ENCODE assay signal across 9 mouse cellular contexts in the genomic region with DNA sequence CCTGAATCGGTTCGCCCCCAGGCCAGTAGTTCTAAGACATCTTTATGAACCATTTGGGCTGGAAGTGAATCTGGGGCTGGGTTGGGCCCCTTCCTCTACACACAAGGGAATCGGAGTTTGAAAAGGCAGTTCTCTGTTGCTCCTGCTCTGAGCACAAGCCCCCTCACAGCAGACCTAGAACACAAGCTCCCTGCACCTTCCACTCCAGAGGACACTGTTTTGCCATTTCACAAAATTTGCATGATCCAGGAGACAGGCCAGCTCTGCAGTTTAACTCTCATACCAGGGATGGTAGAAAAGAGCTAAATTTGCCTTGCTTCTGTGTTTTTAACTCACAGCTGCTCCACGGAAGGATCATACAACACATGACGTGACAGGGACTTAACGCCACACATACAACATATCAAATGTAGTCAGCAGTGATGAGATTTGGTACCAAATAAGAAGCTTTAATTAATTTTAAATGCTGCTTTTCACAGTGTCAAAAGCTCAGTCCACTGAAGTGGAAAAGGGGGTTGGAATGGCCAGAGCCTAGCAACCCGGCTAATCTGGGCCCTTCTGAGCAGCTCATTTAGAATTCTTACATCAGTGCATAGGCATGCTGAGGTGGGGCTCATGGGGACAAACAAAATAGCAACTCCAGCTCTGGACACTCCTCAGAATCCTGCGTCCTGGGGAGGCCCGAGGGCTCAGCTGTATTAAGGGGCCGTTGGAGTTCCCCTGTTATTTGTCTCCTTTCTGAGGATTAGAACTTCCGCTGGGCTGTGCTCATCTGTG.
A peak's percentile ranks its signal among the peaks of the same experiment; 100 is the strongest.
DNase-seq lines count a peak whose midpoint lies in the region; ATAC-seq lines count a peak whose summit lies in the region.
"Had no signal": no experiment of that assay in that cellular context is flagged by ENCODE, and none has a peak within 500 bp of the region (broad histone marks: within the 10 kb centered on the region; RNA-seq: fewer than 3 reads in every experiment).

No protein-coding gene starts in this region.

- H3K9me3 ChIP-seq in embryonic facial prominence, embryonic 15.5 days (replicated peaks) = no peaks in the 10 kb centered on the region
- H3K9me3 ChIP-seq in hindbrain, embryonic 10.5 days = no peaks in the 10 kb centered on the region
- H3K9me3 ChIP-seq in midbrain, embryonic 14.5 days (ENCODE audit: control insufficient read depth, low read length) = no peaks in the 10 kb centered on the region
- H3K9me3 ChIP-seq in liver, embryonic 12.5 days (replicated peaks) = no peaks in the 10 kb centered on the region

- H3K27ac ChIP-seq in embryonic facial prominence, embryonic 15.5 days (replicated peaks) = no peak overlapping the region; the same call in 1 of the 2 replicates
- peak overlapping the region; percentile 90 for H3K27ac ChIP-seq in hindbrain, embryonic 10.5 days
- H3K27ac ChIP-seq in midbrain, embryonic 14.5 days (replicated peaks; ENCODE audit: low read depth, low read length) = peak overlapping the region; percentile 65
- no peak overlapping the region for H3K27ac ChIP-seq in liver, embryonic 12.5 days
- H3K27ac ChIP-seq: macrophage had no signal

- H3K36me3 ChIP-seq in embryonic facial prominence, embryonic 15.5 days = no peaks in the 10 kb centered on the region
- no peaks in the 10 kb centered on the region for H3K36me3 ChIP-seq in hindbrain, embryonic 10.5 days
- no peaks in the 10 kb centered on the region for H3K36me3 ChIP-seq in midbrain, embryonic 14.5 days (ENCODE audit: control insufficient read depth, insufficient read depth, low read length)
- no peaks in the 10 kb centered on the region for H3K36me3 ChIP-seq in liver, embryonic 12.5 days

- no peaks in the 10 kb centered on the region for H3K4me1 ChIP-seq in embryonic facial prominence, embryonic 15.5 days
- H3K4me1 ChIP-seq in hindbrain, embryonic 10.5 days (replicated peaks) = peaks cover 75% of the 10 kb centered on the region
- peaks cover 33% of the 10 kb centered on the region for H3K4me1 ChIP-seq in midbrain, embryonic 14.5 days (ENCODE audit: control insufficient read depth, insufficient read depth, low read length)
- H3K4me1 ChIP-seq in liver, embryonic 12.5 days = no peaks in the 10 kb centered on the region

- WGBS in embryonic facial prominence, embryonic 15.5 days = 49% methylated on average over 11 of the region's 11 CpGs
- WGBS in hindbrain, embryonic 10.5 days = 31% methylated on average over 11 of the region's 11 CpGs
- whole genome bisulfite sequencing in midbrain, embryonic 14.5 days = 8% methylated on average over 11 of the region's 11 CpGs
- 66% methylated on average over 11 of the region's 11 CpGs for WGBS in liver, embryonic 12.5 days (ENCODE audit: insufficient replicate concordance)

- peak; percentile 4 for DNase-seq in kidney, adult 11 months
- no peak for DNase-seq in kidney, postnatal 10 days
- peak; percentile 75 for DNase-seq in hindbrain, embryonic 10.5 days (ENCODE audit: low spot score)
- peak; percentile 75 for DNase-seq in midbrain, embryonic 14.5 days
- no peak for DNase-seq in ovary, postnatal 10 days (ENCODE audit: low spot score)
- DNase-seq in left cerebral cortex, adult 9 months (ENCODE audit: low spot score in 2 of 2) = no peak

- H3K27me3 ChIP-seq in embryonic facial prominence, embryonic 15.5 days = no peaks in the 10 kb centered on the region
- no peaks in the 10 kb centered on the region for H3K27me3 ChIP-seq in hindbrain, embryonic 10.5 days (ENCODE audit: insufficient read depth, poor library complexity, severe bottlenecking)
- no peaks in the 10 kb centered on the region for H3K27me3 ChIP-seq in midbrain, embryonic 14.5 days (ENCODE audit: control insufficient read depth, insufficient read depth, low read length)
- no peaks in the 10 kb centered on the region for H3K27me3 ChIP-seq in liver, embryonic 12.5 days (replicated peaks)

- H3K9ac ChIP-seq in embryonic facial prominence, embryonic 15.5 days = no peak overlapping the region
- H3K9ac ChIP-seq in midbrain, embryonic 14.5 days (replicated peaks; ENCODE audit: low read length) = no peak overlapping the region
- no peak overlapping the region for H3K9ac ChIP-seq in liver, embryonic 12.5 days

- no peak overlapping the region for H3K4me2 ChIP-seq in embryonic facial prominence, embryonic 15.5 days (replicated peaks)
- no peak overlapping the region for H3K4me2 ChIP-seq in midbrain, embryonic 14.5 days (ENCODE audit: low read length)
- H3K4me2 ChIP-seq in liver, embryonic 12.5 days = no peak overlapping the region

- no peak overlapping the region for H3K4me3 ChIP-seq in embryonic facial prominence, embryonic 15.5 days (replicated peaks)
- H3K4me3 ChIP-seq in hindbrain, embryonic 10.5 days = 0 out of 2 replicates have a peak overlapping the region, but pooled peaks have one; percentile 6
- H3K4me3 ChIP-seq in midbrain, embryonic 14.5 days (replicated peaks; ENCODE audit: low read depth, low read length) = no peak overlapping the region
- H3K4me3 ChIP-seq in liver, embryonic 12.5 days = no peak overlapping the region

- peak; percentile 73; the same call in 1 of the 2 replicates for ATAC-seq in embryonic facial prominence, embryonic 15.5 days (ENCODE audit: insufficient number of reproducible peaks, low FRiP score, low TSS enrichment, low read depth)
- ATAC-seq in midbrain, embryonic 14.5 days (ENCODE audit: low FRiP score, low TSS enrichment) = peak; percentile 83
- ATAC-seq in liver, embryonic 12.5 days = no peak

Comparison
In these comparisons a context has a peak if more than half of its experiments do, and no peak if none do; other contexts are left out.
1. DNase-seq: peak in kidney, adult 11 months (single experiment), hindbrain, embryonic 10.5 days (single experiment) and midbrain, embryonic 14.5 days (single experiment); none in kidney, postnatal 10 days (single experiment), ovary, postnatal 10 days (single experiment) and left cerebral cortex, adult 9 months (0 of 2).
2. H3K27ac ChIP-seq: peak in hindbrain, embryonic 10.5 days (single experiment) and midbrain, embryonic 14.5 days (single experiment); none in embryonic facial prominence, embryonic 15.5 days (single experiment) and liver, embryonic 12.5 days (single experiment).